Mouse (Mus musculus): ENCODE results near the gene 4931417E11Rik. TPM values are rescaled to one million over a fixed set of nuclear protein-coding genes. Genes with fewer than 3 reads are reported as not detected.

Gene 4931417E11Rik
- polyA plus RNA-seq, 1 experiment from 2014 or later: not detected

Other genes starting within 250 kb of the 4931417E11Rik start
- gene Dnah6, start 248.0 kb downstream of the 4931417E11Rik start, polyA plus RNA-seq (2016; fragmentation: Nextera tagmentation; extraction: Ambion mirVana): 0.04 and 0.05 TPM in 2 replicates
- 133 and 138 TPM in 2 replicates for gene Suclg1, start 221.3 kb downstream of the 4931417E11Rik start, polyA plus RNA-seq (2016; fragmentation: Nextera tagmentation; extraction: Ambion mirVana)

Data from neural tube, embryonic 12.5 days (tissue).